Mouse (Mus musculus) liver, embryonic 12.5 days (tissue): Measurements from ENCODE around the gene Utrn. TPM values are rescaled to one million over a fixed set of nuclear protein-coding genes. Genes with fewer than 3 reads are reported as not detected.

Source experiments
- ATAC-seq: fragments of 200-750 bp; cut with Nextera tagmentation; 2 replicates; pipeline ENCODE4 v1.8.0; 2017; ENCODE audit warnings: moderate number of reproducible peaks, mild to moderate bottlenecking, moderate library complexity
- H3K27ac ChIP-seq: fragments of 300-500 bp; sonication (generic); 2 replicates; pipeline ENCODE4 v1.5.1; 2016; ENCODE audit warnings: mild to moderate bottlenecking
- H3K27me3 ChIP-seq: fragments of 300-500 bp; sonication (generic); replicated peaks from 2 replicates; pipeline ENCODE4 v1.6.1; 2016; ENCODE audit warnings: mild to moderate bottlenecking, moderate library complexity
- H3K36me3 ChIP-seq: fragments of 300-500 bp; sonication (generic); 2 replicates; pipeline ENCODE4 v1.6.1; 2016; ENCODE audit warnings: mild to moderate bottlenecking, moderate library complexity
- H3K4me1 ChIP-seq: fragments of 300-500 bp; sonication (generic); 2 replicates; pipeline ENCODE4 v1.6.1; 2016
- H3K4me2 ChIP-seq: fragments of 300-500 bp; sonication (generic); 2 replicates; pipeline ENCODE4 v1.6.1; 2016; ENCODE audit warnings: mild to moderate bottlenecking, moderate library complexity
- H3K4me3 ChIP-seq: fragments of 300-500 bp; sonication (generic); 2 replicates; pipeline ENCODE4 v1.5.1; 2016; ENCODE audit warnings: mild to moderate bottlenecking, moderate library complexity
- H3K9ac ChIP-seq: fragments of 300-500 bp; sonication (generic); 2 replicates; pipeline ENCODE4 v1.6.1; 2016; ENCODE audit warnings: mild to moderate bottlenecking, moderate library complexity
- H3K9me3 ChIP-seq: fragments of 300-500 bp; sonication (generic); replicated peaks from 2 replicates; pipeline ENCODE4 v1.6.1; 2016; ENCODE audit warnings: mild to moderate bottlenecking, moderate library complexity
- WGBS: fragments of 180-500 bp; shearing (Covaris S2); methylation state at CpG from one replicate; pipeline ENCODE4 v1.1.7; 2016; ENCODE audit not compliant: insufficient replicate concordance; 5-methylcytosine and 5-hydroxymethylcytosine counted together
- polyA plus RNA-seq: library from polyadenylated mRNA; unstranded; fragments of >200 nt; fragmentation: Nextera tagmentation; extraction: Ambion mirVana; gene quantifications from 2 replicates; pipeline ENCODE4 v1.2.1, GENCODE M21; 2016

Utrn gene
- polyA plus RNA-seq, 1 experiment from 2014 or later = 14.9 TPM

DNA sequence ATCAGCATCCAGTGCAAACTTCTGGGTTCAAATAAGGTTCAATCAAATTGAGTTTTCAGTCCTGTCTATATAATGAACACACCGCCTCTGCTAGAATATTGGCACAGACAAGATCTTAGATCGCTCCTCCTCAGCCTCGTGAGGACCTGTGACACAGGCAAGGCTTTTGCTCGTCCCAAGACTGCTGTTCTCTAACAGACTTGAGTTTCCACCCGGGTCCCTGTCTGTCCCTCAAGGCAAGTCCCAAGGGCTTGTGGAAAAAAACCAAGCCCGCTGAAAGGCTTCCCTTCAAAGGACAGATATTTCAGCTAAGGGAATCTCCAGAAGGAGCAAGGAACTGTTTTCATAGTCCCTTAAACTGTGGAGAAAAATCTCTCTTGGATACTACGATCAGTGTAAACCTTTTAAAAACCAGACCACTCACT lies 16.0 kb downstream of the Utrn start:
- H3K27ac ChIP-seq = no peak overlapping the region
- peaks cover 6% of the 10 kb centered on the region; the same call in 1 of the 2 replicates for H3K4me1 ChIP-seq
- no peak overlapping the region for H3K4me2 ChIP-seq
- ATAC-seq = no peak
- no peaks in the 10 kb centered on the region for H3K27me3 ChIP-seq
- 59% methylated on average over 7 of the region's 7 CpGs for WGBS
- H3K4me3 ChIP-seq = no peak overlapping the region
- H3K36me3 ChIP-seq = no peaks in the 10 kb centered on the region
- H3K9ac ChIP-seq = no peak overlapping the region
- H3K9me3 ChIP-seq = no peaks in the 10 kb centered on the region

GRCm38 (mm10) chr10:12852416-12853195 lies 16.6 kb downstream of the Utrn start:
- no peak for ATAC-seq
- no peaks in the 10 kb centered on the region for H3K27me3 ChIP-seq
- H3K4me3 ChIP-seq = no peak overlapping the region
- no peak overlapping the region for H3K27ac ChIP-seq
- no peak overlapping the region for H3K9ac ChIP-seq
- H3K36me3 ChIP-seq = no peaks in the 10 kb centered on the region
- 79% methylated on average over 15 of the region's 15 CpGs for WGBS
- no peak overlapping the region for H3K4me2 ChIP-seq
- H3K9me3 ChIP-seq = no peaks in the 10 kb centered on the region
- peaks cover 6% of the 10 kb centered on the region; the same call in 1 of the 2 replicates for H3K4me1 ChIP-seq

GRCm38 (mm10) chr10:12850781-12851471 lies 18.2 kb downstream of the Utrn start:
- no peaks in the 10 kb centered on the region for H3K27me3 ChIP-seq
- WGBS = 61% methylated on average over 7 of the region's 7 CpGs
- H3K4me2 ChIP-seq = no peak overlapping the region
- peaks cover 6% of the 10 kb centered on the region; the same call in 1 of the 2 replicates for H3K4me1 ChIP-seq
- H3K9ac ChIP-seq = no peak overlapping the region
- no peaks in the 10 kb centered on the region for H3K9me3 ChIP-seq
- no peak for ATAC-seq
- H3K4me3 ChIP-seq = no peak overlapping the region
- H3K27ac ChIP-seq = no peak overlapping the region
- H3K36me3 ChIP-seq = no peaks in the 10 kb centered on the region

DNA sequence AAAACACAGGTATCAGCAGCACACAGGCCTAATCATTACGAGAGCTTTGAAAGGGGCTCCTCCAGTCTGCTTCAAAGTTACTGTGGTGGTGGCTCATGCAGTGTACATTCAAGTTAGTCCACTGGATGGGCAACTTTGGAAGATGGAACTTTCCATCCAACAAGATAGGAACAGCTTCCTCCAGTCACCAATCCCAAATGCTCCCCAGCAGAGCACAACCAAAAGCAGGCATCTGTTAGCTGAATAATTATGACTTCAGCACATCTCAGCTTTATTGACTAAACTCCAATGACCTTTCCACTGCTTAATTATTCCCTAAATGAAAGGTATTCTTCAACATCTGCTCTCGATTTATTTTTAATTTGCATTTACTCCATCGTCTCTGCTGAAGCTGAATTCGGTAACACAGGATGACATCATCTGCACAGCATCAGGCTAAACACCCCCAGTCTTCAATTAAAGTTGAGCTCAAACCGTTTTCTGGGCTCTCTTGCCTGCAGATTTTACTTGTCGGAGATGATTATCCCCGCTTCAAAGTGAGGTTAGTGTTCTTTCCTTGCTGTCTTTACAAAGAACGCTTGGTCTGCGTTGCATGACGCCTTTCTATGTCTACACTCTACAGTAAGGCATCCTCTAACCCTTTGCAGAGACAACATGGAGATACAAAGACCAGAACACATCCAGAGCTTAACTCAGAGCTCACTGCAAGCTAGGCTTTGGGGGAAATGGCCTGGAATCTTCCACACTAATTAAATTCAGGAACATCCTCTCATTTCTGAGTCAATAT lies 20.6 kb downstream of the Utrn start:
- no peak overlapping the region for H3K4me3 ChIP-seq
- 0 out of 2 replicates have a peak, but pooled peaks cover 2% of the 10 kb centered on the region for H3K4me1 ChIP-seq
- ATAC-seq = no peak
- no peaks in the 10 kb centered on the region for H3K27me3 ChIP-seq
- no peak overlapping the region for H3K9ac ChIP-seq
- H3K9me3 ChIP-seq = no peaks in the 10 kb centered on the region
- no peak overlapping the region for H3K4me2 ChIP-seq
- no peak overlapping the region for H3K27ac ChIP-seq
- 77% methylated on average over 10 of the region's 10 CpGs for WGBS
- H3K36me3 ChIP-seq = no peaks in the 10 kb centered on the region

GRCm38 (mm10) chr10:12842543-12842942 lies 26.6 kb downstream of the Utrn start:
- Histone ChIP-seq H3K27me3 (no peaks in the 10 kb centered on the region), H3K9me3 (no peaks in the 10 kb centered on the region), H3K4me1 (peaks cover 15% of the 10 kb centered on the region; the same call in 1 of the 2 replicates), H3K4me3 (no peak overlapping the region), H3K9ac (no peak overlapping the region), H3K4me2 (no peak overlapping the region), H3K27ac (no peak overlapping the region), H3K36me3 (no peaks in the 10 kb centered on the region)
- no peak for ATAC-seq
- whole genome bisulfite sequencing = 47% methylated on average over 4 of the region's 4 CpGs

GRCm38 (mm10) chr10:12841497-12841896 lies 27.7 kb downstream of the Utrn start:
- Histone ChIP-seq H3K27ac (no peak overlapping the region), H3K36me3 (no peaks in the 10 kb centered on the region), H3K4me3 (no peak overlapping the region), H3K4me2 (no peak overlapping the region), H3K9me3 (no peaks in the 10 kb centered on the region), H3K27me3 (no peaks in the 10 kb centered on the region), H3K4me1 (peaks cover 22% of the 10 kb centered on the region), H3K9ac (no peak overlapping the region)
- 41% methylated on average over 5 of the region's 5 CpGs for WGBS
- ATAC-seq = no peak

GRCm38 (mm10) chr10:12837636-12838035 lies 31.5 kb downstream of the Utrn start:
- peaks cover 26% of the 10 kb centered on the region for H3K4me1 ChIP-seq
- H3K9ac ChIP-seq = no peak overlapping the region
- no peaks in the 10 kb centered on the region for H3K27me3 ChIP-seq
- H3K4me3 ChIP-seq = no peak overlapping the region
- no peaks in the 10 kb centered on the region for H3K36me3 ChIP-seq
- 72% methylated on average over 1 of the region's 1 CpGs for WGBS
- ATAC-seq = no peak
- no peak overlapping the region for H3K27ac ChIP-seq
- no peaks in the 10 kb centered on the region for H3K9me3 ChIP-seq
- H3K4me2 ChIP-seq = no peak overlapping the region

GRCm38 (mm10) chr10:12836048-12836816 lies 32.9 kb downstream of the Utrn start:
- ATAC-seq = no peak
- 51% methylated on average over 14 of the region's 14 CpGs for WGBS

GRCm38 (mm10) chr10:12834215-12834614 lies 35.0 kb downstream of the Utrn start:
- Histone ChIP-seq H3K4me3 (no peak overlapping the region), H3K9ac (no peak overlapping the region), H3K27ac (no peak overlapping the region), H3K4me1 (peaks cover 25% of the 10 kb centered on the region), H3K9me3 (no peaks in the 10 kb centered on the region), H3K36me3 (no peaks in the 10 kb centered on the region), H3K4me2 (no peak overlapping the region), H3K27me3 (no peaks in the 10 kb centered on the region)
- 46% methylated on average over 1 of the region's 1 CpGs for WGBS
- ATAC-seq = no peak

More at GRCm38 (mm10) chr10:12836048-12836816, 32.9 kb downstream of the Utrn start:
- Histone ChIP-seq H3K27me3 (no peaks in the 10 kb centered on the region), H3K4me2 (no peak overlapping the region), H3K27ac (no peak overlapping the region), H3K9me3 (no peaks in the 10 kb centered on the region), H3K4me3 (no peak overlapping the region), H3K9ac (no peak overlapping the region), H3K36me3 (no peaks in the 10 kb centered on the region), H3K4me1 (peaks cover 25% of the 10 kb centered on the region)

DNA sequence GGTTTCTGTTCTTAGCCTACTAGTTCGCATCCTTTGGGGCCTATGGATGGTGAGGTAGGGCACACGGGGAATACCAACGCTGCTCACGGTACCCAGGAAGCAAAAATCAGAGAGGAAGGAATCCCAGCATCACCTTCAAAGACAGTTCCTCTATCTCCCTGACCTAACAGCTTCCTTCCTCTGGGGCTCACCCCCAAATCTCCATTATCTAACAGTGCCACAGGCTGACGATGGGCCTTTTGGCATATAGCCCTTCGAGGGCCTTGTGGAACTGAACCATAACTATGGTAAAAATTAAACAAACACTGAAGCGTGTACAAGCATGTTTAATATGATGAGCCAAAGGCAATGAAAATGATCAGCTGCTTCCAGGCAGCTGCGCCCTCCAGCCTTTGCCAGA lies 37.0 kb downstream of the Utrn start:
- H3K27me3 ChIP-seq = no peaks in the 10 kb centered on the region
- 47% methylated on average over 8 of the region's 8 CpGs for WGBS
- ATAC-seq = no peak
- H3K4me2 ChIP-seq = no peak overlapping the region
- H3K27ac ChIP-seq = no peak overlapping the region
- H3K36me3 ChIP-seq = no peaks in the 10 kb centered on the region
- H3K4me3 ChIP-seq = no peak overlapping the region
- H3K9me3 ChIP-seq = no peaks in the 10 kb centered on the region
- no peak overlapping the region for H3K9ac ChIP-seq
- peaks cover 29% of the 10 kb centered on the region for H3K4me1 ChIP-seq

- no peak for ATAC-seq
- no peak overlapping the region for H3K27ac ChIP-seq
- H3K4me1 ChIP-seq = peaks cover 35% of the 10 kb centered on the region
- 57% methylated on average over 4 of the region's 4 CpGs for WGBS
- H3K9ac ChIP-seq = no peak overlapping the region
- H3K27me3 ChIP-seq = no peaks in the 10 kb centered on the region
- H3K4me3 ChIP-seq = no peak overlapping the region
- no peaks in the 10 kb centered on the region for H3K9me3 ChIP-seq
- no peaks in the 10 kb centered on the region for H3K36me3 ChIP-seq
- H3K4me2 ChIP-seq = no peak overlapping the region
These were observed 41.4 kb downstream of the Utrn start for GRCm38 (mm10) chr10:12827778-12828177.
